ENCODE assay signal across 18 mouse cellular contexts in the genomic region with DNA sequence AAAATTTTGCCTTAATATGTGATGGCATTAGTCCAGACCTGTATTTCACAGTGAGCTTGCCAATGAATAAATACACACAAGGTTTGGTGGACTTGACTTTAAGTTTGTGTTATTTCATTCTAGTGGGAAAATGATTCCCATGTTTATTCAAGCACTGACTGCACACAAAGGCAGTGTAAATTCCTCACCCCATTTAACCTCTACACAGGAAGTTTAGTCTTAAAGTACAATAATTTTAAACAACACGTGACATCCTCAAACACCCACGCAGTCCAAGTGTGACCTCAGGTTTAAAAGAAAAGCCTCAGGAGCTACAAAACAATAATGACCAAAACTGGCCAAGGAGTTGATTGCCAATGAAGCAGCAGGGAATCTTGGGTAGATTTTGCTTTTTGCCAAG.
A peak's percentile ranks its signal among the peaks of the same experiment; 100 is the strongest.
DNase-seq lines count a peak whose midpoint lies in the region; ATAC-seq lines count a peak whose summit lies in the region.
"Had no signal": no experiment of that assay in that cellular context is flagged by ENCODE, and none has a peak within 500 bp of the region (broad histone marks: within the 10 kb centered on the region; RNA-seq: fewer than 3 reads in every experiment).

No protein-coding gene starts in this region.

- intact Hi-C loops in heart, postnatal 36 days (cut with DNase I), result loop anchor here (2.0 kb wide), 1 partner anchor 47 kb away; no protein-coding TSS in a partner anchor

- 0 out of 2 replicates have a peak overlapping the region, but pooled peaks have one; percentile 25 for H3K27ac ChIP-seq in kidney, embryonic 16.5 days (ENCODE audit: low read length)
- H3K27ac ChIP-seq in embryonic facial prominence, embryonic 14.5 days (replicated peaks; ENCODE audit: low read depth, low read length), result no peak overlapping the region
- H3K27ac ChIP-seq: hindbrain, embryonic 12.5 days; layer of hippocampus, adult 2 months; limb, embryonic 15.5 days; midbrain, embryonic 15.5 days; stomach, embryonic 15.5 days had no signal

- peak; percentile 71; the same call in 1 of the 2 replicates for ATAC-seq in kidney, embryonic 16.5 days (ENCODE audit: low FRiP score, low TSS enrichment)
- ATAC-seq in embryonic facial prominence, embryonic 14.5 days (ENCODE audit: low read depth), result no peak
- ATAC-seq: forebrain, embryonic 16.5 days; midbrain, embryonic 15.5 days had no signal

- no peak overlapping the region for H3K4me3 ChIP-seq in kidney, embryonic 16.5 days (ENCODE audit: low read length)
- no peak overlapping the region for H3K4me3 ChIP-seq in embryonic facial prominence, embryonic 14.5 days (ENCODE audit: low read depth, low read length)
- H3K4me3 ChIP-seq: erythroblast, embryonic 14.5 days; hindbrain, embryonic 12.5 days; layer of hippocampus, adult 2 months; limb, embryonic 15.5 days; midbrain, embryonic 15.5 days; stomach, embryonic 15.5 days had no signal

- H3K9ac ChIP-seq in kidney, embryonic 16.5 days (replicated peaks; ENCODE audit: low read length), result no peak overlapping the region
- H3K9ac ChIP-seq in embryonic facial prominence, embryonic 14.5 days (ENCODE audit: low read depth, low read length), result no peak overlapping the region
- H3K9ac ChIP-seq: hindbrain, embryonic 12.5 days; limb, embryonic 15.5 days; midbrain, embryonic 15.5 days; stomach, embryonic 15.5 days had no signal

- H3K4me2 ChIP-seq in kidney, embryonic 16.5 days (replicated peaks; ENCODE audit: low read depth, low read length), result no peak overlapping the region
- no peak overlapping the region for H3K4me2 ChIP-seq in embryonic facial prominence, embryonic 14.5 days (ENCODE audit: low read depth, low read length)
- H3K4me2 ChIP-seq: hindbrain, embryonic 12.5 days; limb, embryonic 15.5 days; midbrain, embryonic 15.5 days; stomach, embryonic 15.5 days had no signal

- no peaks in the 10 kb centered on the region for H3K4me1 ChIP-seq in kidney, embryonic 16.5 days (ENCODE audit: insufficient read depth, low read length)
- no peaks in the 10 kb centered on the region for H3K4me1 ChIP-seq in embryonic facial prominence, embryonic 14.5 days (ENCODE audit: control insufficient read depth, insufficient read depth, low read length)
- H3K4me1 ChIP-seq: hindbrain, embryonic 12.5 days; limb, embryonic 15.5 days; midbrain, embryonic 15.5 days; stomach, embryonic 15.5 days had no signal

- WGBS in kidney, embryonic 16.5 days, result 5% methylated on average over 2 of the region's 2 CpGs
- WGBS in embryonic facial prominence, embryonic 14.5 days, result 43% methylated on average over 2 of the region's 2 CpGs

- peak; percentile 81 for DNase-seq in heart, adult 11 months
- DNase-seq in heart, postnatal 36 days, result no peak
- no peak for DNase-seq in kidney, postnatal 10 days
- DNase-seq in embryonic facial prominence, embryonic 14.5 days (ENCODE audit: low spot score), result peak; percentile 58
- peak; percentile 69 for DNase-seq in lung, postnatal 36 days
- DNase-seq in layer of hippocampus, postnatal 10 days (ENCODE audit: low spot score in 2 of 2), result no peak
- DNase-seq: adrenal gland, adult 2 months; B cell, adult 2 months; cerebellum, adult 18-20 months; spleen, adult 18-20 months had no signal

- no peaks in the 10 kb centered on the region for H3K27me3 ChIP-seq in kidney, embryonic 16.5 days (ENCODE audit: insufficient read depth, low read length)
- no peaks in the 10 kb centered on the region for H3K27me3 ChIP-seq in embryonic facial prominence, embryonic 14.5 days (replicated peaks; ENCODE audit: control insufficient read depth, insufficient read depth, low read length)
- H3K27me3 ChIP-seq: hindbrain, embryonic 12.5 days; limb, embryonic 15.5 days; midbrain, embryonic 15.5 days; stomach, embryonic 15.5 days had no signal

- peaks cover 7% of the 10 kb centered on the region for H3K9me3 ChIP-seq in kidney, embryonic 16.5 days (ENCODE audit: low read length)
- H3K9me3 ChIP-seq in embryonic facial prominence, embryonic 14.5 days (ENCODE audit: control insufficient read depth, low read length), result peaks cover 11% of the 10 kb centered on the region; the same call in 1 of the 2 replicates
- H3K9me3 ChIP-seq: hindbrain, embryonic 12.5 days; midbrain, embryonic 15.5 days; stomach, embryonic 15.5 days had no signal

- H3K36me3 ChIP-seq in kidney, embryonic 16.5 days (ENCODE audit: insufficient read depth, low read length), result no peaks in the 10 kb centered on the region
- no peaks in the 10 kb centered on the region for H3K36me3 ChIP-seq in embryonic facial prominence, embryonic 14.5 days (ENCODE audit: control insufficient read depth, insufficient read depth, low read length)
- H3K36me3 ChIP-seq: hindbrain, embryonic 12.5 days; limb, embryonic 15.5 days; midbrain, embryonic 15.5 days; stomach, embryonic 15.5 days had no signal

Comparison
In these comparisons a context has a peak if more than half of its experiments do, and no peak if none do; other contexts are left out.
1. DNase-seq: peak in heart, adult 11 months (single experiment), embryonic facial prominence, embryonic 14.5 days (single experiment) and lung, postnatal 36 days (single experiment); none in heart, postnatal 36 days (0 of 2), kidney, postnatal 10 days (single experiment) and layer of hippocampus, postnatal 10 days (0 of 2).